Mouse (Mus musculus) limb, embryonic 10.5 days (tissue): ENCODE results near the gene Tead3. TPM values are rescaled to one million over a fixed set of nuclear protein-coding genes. Genes with fewer than 3 reads are reported as not detected.

Source experiments
- DNase-seq: peaks from one replicate; pipeline ENCODE4 v3.0.0-alpha.2; 2017; ENCODE audit warnings: low spot score
- H3K27ac ChIP-seq: fragments of 300-500 bp; sonication (generic); 2 replicates; pipeline ENCODE4 v1.5.1; 2016; ENCODE audit warnings: mild to moderate bottlenecking
- H3K27me3 ChIP-seq: fragments of 300-500 bp; sonication (generic); 2 replicates; pipeline ENCODE4 v1.6.1; 2016; ENCODE audit warnings: low read depth, mild to moderate bottlenecking; ENCODE audit not compliant: poor library complexity, severe bottlenecking
- H3K36me3 ChIP-seq: fragments of 300-500 bp; sonication (generic); 2 replicates; pipeline ENCODE4 v1.6.1; 2016; ENCODE audit warnings: mild to moderate bottlenecking, moderate library complexity
- H3K4me1 ChIP-seq: fragments of 300-500 bp; sonication (generic); 2 replicates; pipeline ENCODE4 v1.6.1; 2016
- H3K4me3 ChIP-seq: fragments of 300-500 bp; sonication (generic); 2 replicates; pipeline ENCODE4 v1.5.1; 2016; ENCODE audit warnings: mild to moderate bottlenecking, moderate library complexity
- H3K9me3 ChIP-seq: fragments of 300-500 bp; sonication (generic); replicated peaks from 2 replicates; pipeline ENCODE4 v1.6.1; 2016; ENCODE audit warnings: mild to moderate bottlenecking
- WGBS: fragments of 180-500 bp; shearing (Covaris S2); methylation state at CpG from one replicate; pipeline ENCODE4 v1.1.7; 2016; 5-methylcytosine and 5-hydroxymethylcytosine counted together
- polyA plus RNA-seq: library from polyadenylated mRNA; unstranded; fragments of >200 nt; fragmentation: Nextera tagmentation; extraction: Ambion mirVana; gene quantifications from 2 replicates; pipeline ENCODE4 v1.2.1, GENCODE M21; 2016

The Tead3 gene
- polyA plus RNA-seq, 1 experiment from 2014 or later = 9.8 TPM

DNA sequence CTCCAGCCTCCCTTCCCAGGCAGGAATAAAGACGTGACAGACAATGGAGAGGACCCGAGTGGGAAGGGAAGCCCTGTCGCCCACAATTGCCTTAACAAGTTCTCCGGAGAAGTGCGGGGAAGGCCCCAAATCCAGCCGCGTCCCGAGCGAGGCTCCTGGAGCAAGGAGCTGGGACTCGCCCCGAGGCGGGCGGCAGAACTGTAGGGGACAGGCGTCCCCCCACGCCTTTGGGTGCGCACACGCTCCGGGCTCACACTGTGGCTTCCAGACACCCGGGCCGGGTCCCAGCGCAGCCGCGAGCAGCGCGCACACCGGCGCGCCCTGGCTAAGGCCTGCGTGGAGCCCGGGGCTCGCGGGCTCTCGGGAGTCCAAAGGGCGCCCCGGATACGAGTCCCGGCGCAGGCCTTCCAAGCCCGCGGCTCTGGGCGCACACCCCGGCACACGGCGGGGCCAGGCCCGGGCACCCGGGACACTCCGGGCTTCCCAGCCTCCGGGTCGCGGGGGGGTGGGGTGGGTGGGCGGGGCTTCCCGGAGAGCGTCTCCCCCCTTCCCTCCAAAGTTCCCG, 634 bp downstream of the Tead3 start:
- Histone ChIP-seq H3K27ac (peak overlapping the region; percentile 96), H3K36me3 (no peaks in the 10 kb centered on the region), H3K9me3 (no peaks in the 10 kb centered on the region), H3K4me3 (peak overlapping the region; percentile 86), H3K27me3 (peaks cover 17% of the 10 kb centered on the region), H3K4me1 (peaks cover 73% of the 10 kb centered on the region)
- DNase-seq = peak; percentile 69
- WGBS = under 1% methylated on average over 54 of the region's 54 CpGs

DNA sequence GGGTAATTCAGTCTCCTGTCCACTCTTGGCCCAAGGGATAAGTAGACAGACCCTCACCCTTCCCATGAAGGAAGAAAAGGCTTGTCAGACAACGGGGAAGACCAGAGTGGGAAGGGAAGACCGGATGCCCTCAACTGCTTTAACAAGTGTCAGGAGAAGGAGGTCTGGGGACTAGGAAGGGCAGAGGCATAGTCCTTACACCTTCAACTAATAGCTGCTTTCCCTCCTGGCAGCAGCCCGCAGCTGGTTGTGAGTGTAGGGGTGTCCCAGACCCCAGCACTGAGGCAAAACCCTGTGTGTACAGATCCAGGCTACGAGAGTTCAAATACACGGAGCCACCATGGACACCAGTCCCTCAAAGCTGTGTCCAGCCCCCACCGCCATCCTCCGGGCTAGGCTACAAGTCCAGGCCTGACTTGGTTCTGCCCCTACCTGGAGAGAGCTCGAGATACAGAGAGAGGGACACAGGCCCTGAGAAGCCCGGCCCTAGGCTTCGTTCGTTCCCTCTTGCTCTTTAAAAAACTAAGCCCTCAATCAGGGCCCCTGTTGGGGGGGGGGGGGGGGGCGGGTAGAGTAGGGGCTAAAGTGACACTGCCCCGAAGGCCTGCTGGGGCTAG, 1.2 kb downstream of the Tead3 start:
- H3K27me3 ChIP-seq = peaks cover 17% of the 10 kb centered on the region
- DNase-seq = peak; percentile 51
- H3K36me3 ChIP-seq = no peaks in the 10 kb centered on the region
- peak overlapping the region; percentile 96 for H3K27ac ChIP-seq
- WGBS = 11% methylated on average over 13 of the region's 13 CpGs
- peaks cover 79% of the 10 kb centered on the region for H3K4me1 ChIP-seq
- H3K4me3 ChIP-seq = peak overlapping the region; percentile 86
- no peaks in the 10 kb centered on the region for H3K9me3 ChIP-seq

DNA sequence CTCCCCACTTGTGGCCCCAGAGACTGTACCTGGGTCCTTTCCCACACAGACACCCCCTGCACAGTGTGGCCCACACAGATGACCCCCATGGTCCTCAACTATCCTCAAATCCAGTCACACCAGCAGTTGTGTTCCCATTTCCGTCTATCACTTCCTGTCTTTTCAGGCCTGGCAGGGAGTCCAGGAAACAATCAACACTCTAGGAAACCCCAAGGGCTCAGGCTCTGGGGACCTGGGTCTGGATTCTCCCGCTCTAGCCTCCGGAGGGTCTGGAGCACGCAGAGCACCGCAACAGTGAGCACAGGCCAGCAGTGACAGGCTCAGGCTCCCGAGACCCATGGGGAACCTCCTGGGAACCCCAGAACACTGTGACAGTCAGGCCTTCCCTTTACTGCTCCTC, 2.4 kb downstream of the Tead3 start:
- Histone ChIP-seq H3K36me3 (no peaks in the 10 kb centered on the region), H3K27me3 (peaks cover 11% of the 10 kb centered on the region; the same call in 1 of the 2 replicates), H3K4me3 (peak overlapping the region; percentile 86), H3K9me3 (no peaks in the 10 kb centered on the region), H3K27ac (peak overlapping the region; percentile 96), H3K4me1 (peaks cover 90% of the 10 kb centered on the region)
- DNase-seq = no peak
- WGBS = 55% methylated on average over 6 of the region's 6 CpGs

DNA sequence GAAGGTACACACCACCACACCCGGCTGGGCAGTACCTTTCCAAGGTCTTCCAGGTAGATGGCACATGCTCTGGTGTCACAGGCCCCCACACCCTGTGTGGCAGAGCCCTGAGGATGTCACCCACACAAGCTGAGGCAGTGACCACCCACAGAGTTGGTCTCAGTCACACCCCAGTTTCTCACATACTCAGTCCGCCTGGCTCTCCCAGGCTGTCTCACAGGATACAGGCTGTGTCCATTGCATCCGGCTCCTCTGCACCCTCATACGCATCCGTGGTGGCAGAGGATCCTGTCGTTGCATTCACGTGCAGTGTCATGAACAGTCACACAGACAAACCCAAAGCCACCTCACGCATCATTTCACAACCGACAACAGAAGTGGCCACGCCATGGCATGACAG, 3.3 kb downstream of the Tead3 start:
- DNase-seq = no peak
- H3K27ac ChIP-seq = no peak overlapping the region
- peaks cover 9% of the 10 kb centered on the region; the same call in 1 of the 2 replicates for H3K27me3 ChIP-seq
- 86% methylated on average over 10 of the region's 10 CpGs for WGBS
- H3K36me3 ChIP-seq = no peaks in the 10 kb centered on the region
- H3K4me1 ChIP-seq = peaks cover 93% of the 10 kb centered on the region
- no peaks in the 10 kb centered on the region for H3K9me3 ChIP-seq
- H3K4me3 ChIP-seq = no peak overlapping the region

DNA sequence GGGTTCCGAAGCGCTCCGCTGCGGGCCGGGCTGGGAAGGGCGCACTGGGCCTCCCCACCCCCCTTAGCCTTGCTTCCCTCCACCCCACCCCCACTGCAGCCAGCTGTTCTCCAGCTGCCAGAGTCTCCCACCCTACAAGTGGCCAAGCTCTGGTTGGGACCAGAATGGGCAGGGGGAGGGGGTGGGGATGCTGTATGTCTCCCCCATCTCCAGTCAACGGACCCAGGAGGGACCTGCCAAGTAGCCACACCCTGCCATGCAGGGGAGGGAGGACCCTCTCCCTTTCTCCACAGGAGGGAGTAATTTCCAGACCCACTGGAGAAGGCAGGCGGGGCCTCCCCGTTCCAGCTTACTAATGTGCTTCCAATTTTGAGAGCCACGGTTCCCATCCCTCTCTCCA, 4.7 kb downstream of the Tead3 start:
- H3K27ac ChIP-seq = peak overlapping the region; percentile 84
- peaks cover 93% of the 10 kb centered on the region for H3K4me1 ChIP-seq
- peak overlapping the region; percentile 41 for H3K4me3 ChIP-seq
- WGBS = 4% methylated on average over 10 of the region's 10 CpGs
- peaks cover 6% of the 10 kb centered on the region for H3K36me3 ChIP-seq
- H3K27me3 ChIP-seq = 0 out of 2 replicates have a peak, but pooled peaks cover 9% of the 10 kb centered on the region
- DNase-seq = peak; percentile 68
- no peaks in the 10 kb centered on the region for H3K9me3 ChIP-seq

DNA sequence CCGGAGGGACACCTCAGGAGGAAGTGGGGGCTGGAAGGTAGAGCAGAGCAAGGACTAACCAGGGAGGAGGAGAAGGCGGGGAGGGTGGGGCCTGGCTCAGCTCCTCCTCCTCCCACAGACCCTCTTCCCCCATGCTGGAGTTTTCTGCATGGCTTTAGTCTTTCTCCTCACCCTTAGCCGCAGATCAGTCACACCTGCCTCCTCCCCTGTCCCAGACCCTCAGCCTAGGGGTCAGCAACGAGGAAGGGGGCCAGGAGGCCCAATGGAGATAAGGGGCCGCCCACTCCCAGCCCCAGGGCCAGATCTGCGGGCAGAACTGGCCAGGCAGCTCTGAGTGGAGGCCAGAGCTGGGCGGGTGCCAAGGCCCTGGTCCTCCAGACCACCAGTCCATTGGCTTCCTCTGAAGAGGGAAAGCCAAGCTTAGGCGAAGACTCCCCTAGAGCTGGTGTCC, 5.3 kb downstream of the Tead3 start:
- Histone ChIP-seq H3K36me3 (peaks cover 12% of the 10 kb centered on the region), H3K9me3 (no peaks in the 10 kb centered on the region), H3K27ac (peak overlapping the region; percentile 84), H3K4me3 (peak overlapping the region; percentile 41), H3K27me3 (0 out of 2 replicates have a peak, but pooled peaks cover 9% of the 10 kb centered on the region), H3K4me1 (peaks cover 96% of the 10 kb centered on the region)
- no peak for DNase-seq
- WGBS = 2% methylated on average over 8 of the region's 8 CpGs

DNA sequence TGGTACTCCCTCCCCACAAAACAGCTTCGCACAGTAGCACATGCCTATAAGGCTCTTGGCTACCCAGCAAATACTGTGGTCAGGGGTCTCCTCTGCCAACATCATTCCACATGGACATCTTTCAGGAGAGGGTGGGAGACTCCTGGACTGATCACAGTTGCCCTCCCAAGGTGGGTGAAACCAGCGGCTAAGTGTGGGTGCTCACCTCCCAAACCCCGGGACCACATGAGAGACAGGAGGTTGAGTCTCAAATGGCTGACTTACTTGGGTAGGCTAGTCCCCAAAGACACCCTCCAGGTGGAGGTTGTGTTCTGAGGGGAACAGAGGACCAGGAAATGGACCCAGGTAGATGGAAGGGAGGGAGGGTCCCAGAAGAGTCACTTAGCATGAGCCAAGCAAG, 5.9 kb downstream of the Tead3 start:
- peak overlapping the region; percentile 84 for H3K27ac ChIP-seq
- 0 out of 2 replicates have a peak, but pooled peaks cover 9% of the 10 kb centered on the region for H3K27me3 ChIP-seq
- no peaks in the 10 kb centered on the region for H3K9me3 ChIP-seq
- DNase-seq = no peak
- H3K4me3 ChIP-seq = peak overlapping the region; percentile 41; the same call in 1 of the 2 replicates
- H3K36me3 ChIP-seq = peaks cover 18% of the 10 kb centered on the region
- 47% methylated on average over 3 of the region's 3 CpGs for WGBS
- peaks cover 92% of the 10 kb centered on the region for H3K4me1 ChIP-seq

DNA sequence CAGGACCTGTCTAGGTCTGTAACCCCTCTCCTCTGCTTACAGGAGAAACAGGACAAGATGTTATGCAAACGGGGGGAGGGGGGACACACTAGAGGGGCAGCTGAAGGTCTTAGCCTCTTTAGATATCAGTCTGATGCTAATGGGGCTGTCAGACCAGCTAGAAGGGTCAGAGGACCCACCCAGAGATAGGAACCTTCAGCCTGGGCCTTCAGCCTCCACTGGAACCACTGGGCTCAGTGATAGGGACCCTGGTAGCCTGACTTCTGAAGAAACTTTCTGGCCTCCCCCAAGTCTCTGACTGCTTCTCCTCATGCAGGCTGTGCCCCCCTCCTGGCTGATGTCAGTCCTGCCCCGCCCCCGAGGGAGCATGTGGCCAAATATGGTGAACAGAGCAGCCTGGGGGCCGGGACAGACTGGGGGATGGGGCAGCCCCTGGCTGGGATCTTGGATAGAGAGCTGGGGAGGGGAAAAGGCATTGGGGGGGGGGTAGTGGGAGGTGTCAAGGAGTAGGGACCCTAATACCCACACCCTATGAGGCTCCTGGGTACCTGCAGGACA, 6.5 kb downstream of the Tead3 start:
- Histone ChIP-seq H3K27me3 (0 out of 2 replicates have a peak, but pooled peaks cover 6% of the 10 kb centered on the region), H3K4me1 (peaks cover 87% of the 10 kb centered on the region), H3K4me3 (0 out of 2 replicates have a peak overlapping the region, but pooled peaks have one; percentile 41), H3K27ac (peak overlapping the region; percentile 84), H3K36me3 (peaks cover 23% of the 10 kb centered on the region), H3K9me3 (no peaks in the 10 kb centered on the region)
- DNase-seq = no peak
- WGBS = 27% methylated on average over 4 of the region's 4 CpGs

DNA sequence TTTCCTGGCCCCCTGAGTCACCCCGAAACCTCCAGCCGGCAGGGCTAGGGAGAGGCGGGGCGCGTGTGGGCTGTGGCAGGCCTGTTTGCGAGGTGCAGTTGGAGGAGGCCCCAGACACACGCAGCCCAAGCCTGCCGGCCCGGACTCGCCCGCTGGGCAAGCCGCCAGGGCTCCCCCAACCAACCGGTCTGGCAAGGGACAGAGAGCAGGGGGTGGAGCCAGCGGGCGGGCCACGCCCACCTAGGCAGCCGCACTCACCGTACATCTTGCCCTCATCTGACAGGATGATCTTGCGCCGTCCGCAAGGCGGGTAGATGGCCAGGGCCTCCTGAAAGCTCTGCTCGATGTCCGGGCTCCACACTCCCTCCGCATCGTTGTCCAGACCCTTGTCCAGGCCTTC, 9.5 kb downstream of the Tead3 start:
- peak; percentile 82 for DNase-seq
- peaks cover 51% of the 10 kb centered on the region for H3K36me3 ChIP-seq
- peak overlapping the region; percentile 42 for H3K4me3 ChIP-seq
- H3K27ac ChIP-seq = peak overlapping the region; percentile 74
- no peaks in the 10 kb centered on the region for H3K9me3 ChIP-seq
- peaks cover 59% of the 10 kb centered on the region for H3K4me1 ChIP-seq
- WGBS = 7% methylated on average over 26 of the region's 26 CpGs
- no peaks in the 10 kb centered on the region for H3K27me3 ChIP-seq

- peaks cover 54% of the 10 kb centered on the region for H3K4me1 ChIP-seq
- H3K27ac ChIP-seq = peak overlapping the region; percentile 74; the same call in 1 of the 2 replicates
- peak overlapping the region; percentile 42; the same call in 1 of the 2 replicates for H3K4me3 ChIP-seq
- no peaks in the 10 kb centered on the region for H3K27me3 ChIP-seq
- 75% methylated on average over 7 of the region's 7 CpGs for whole genome bisulfite sequencing
- no peak for DNase-seq
- no peaks in the 10 kb centered on the region for H3K9me3 ChIP-seq
- H3K36me3 ChIP-seq = peaks cover 57% of the 10 kb centered on the region
Measured at GRCm38 (mm10) chr17:28340578-28340977, 10.0 kb downstream of the Tead3 start.

DNA sequence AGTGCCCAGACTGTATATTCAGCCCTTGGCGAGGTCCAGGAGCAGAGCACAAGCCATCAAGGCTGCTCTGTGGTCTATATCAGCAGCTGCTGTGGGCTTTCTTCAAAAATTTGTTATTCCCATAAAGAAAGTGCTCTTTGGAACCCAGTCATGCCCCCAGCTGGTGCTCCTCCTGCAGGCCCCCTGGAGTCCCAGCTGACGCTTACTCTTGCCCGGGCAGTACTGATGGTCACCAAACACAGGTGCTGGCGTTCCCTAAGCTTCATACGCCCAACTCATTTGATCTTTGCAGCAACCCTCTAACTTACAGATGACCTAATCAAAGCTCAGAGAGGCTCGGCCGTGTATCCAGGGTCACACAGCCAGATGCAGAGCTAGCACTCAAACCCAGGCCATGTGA, 13.1 kb downstream of the Tead3 start:
- WGBS = 89% methylated on average over 7 of the region's 7 CpGs
- H3K4me1 ChIP-seq = peaks cover 48% of the 10 kb centered on the region
- H3K36me3 ChIP-seq = peaks cover 85% of the 10 kb centered on the region
- no peak for DNase-seq
- no peak overlapping the region for H3K27ac ChIP-seq
- H3K27me3 ChIP-seq = no peaks in the 10 kb centered on the region
- no peak overlapping the region for H3K4me3 ChIP-seq
- no peaks in the 10 kb centered on the region for H3K9me3 ChIP-seq

GRCm38 (mm10) chr17:28335267-28335666, 15.3 kb downstream of the Tead3 start:
- Histone ChIP-seq H3K9me3 (no peaks in the 10 kb centered on the region), H3K4me1 (peaks cover 44% of the 10 kb centered on the region), H3K36me3 (peaks cover 93% of the 10 kb centered on the region), H3K4me3 (0 out of 2 replicates have a peak overlapping the region, but pooled peaks have one; percentile 3), H3K27me3 (no peaks in the 10 kb centered on the region), H3K27ac (no peak overlapping the region)
- WGBS = 76% methylated on average over 10 of the region's 10 CpGs
- DNase-seq = no peak

GRCm38 (mm10) chr17:28332915-28333546, 17.6 kb downstream of the Tead3 start:
- Histone ChIP-seq H3K4me3 (peak overlapping the region; percentile 17), H3K27me3 (no peaks in the 10 kb centered on the region), H3K36me3 (peaks cover 88% of the 10 kb centered on the region), H3K27ac (peak overlapping the region; percentile 71), H3K9me3 (no peaks in the 10 kb centered on the region), H3K4me1 (peaks cover 53% of the 10 kb centered on the region)
- peak; percentile 62 for DNase-seq
- WGBS = 56% methylated on average over 31 of the region's 31 CpGs
